Mouse (Mus musculus) NIH3T3 (cell line): ENCODE data around the gene Neurod4.
A peak's percentile ranks its signal among the peaks of the same experiment; 100 is the strongest.

Source experiments
- DNase-seq: peaks from one replicate; pipeline ENCODE4 v3.0.0-alpha.2; 2012; ENCODE audit warnings: low read depth

Gene Neurod4

DNA sequence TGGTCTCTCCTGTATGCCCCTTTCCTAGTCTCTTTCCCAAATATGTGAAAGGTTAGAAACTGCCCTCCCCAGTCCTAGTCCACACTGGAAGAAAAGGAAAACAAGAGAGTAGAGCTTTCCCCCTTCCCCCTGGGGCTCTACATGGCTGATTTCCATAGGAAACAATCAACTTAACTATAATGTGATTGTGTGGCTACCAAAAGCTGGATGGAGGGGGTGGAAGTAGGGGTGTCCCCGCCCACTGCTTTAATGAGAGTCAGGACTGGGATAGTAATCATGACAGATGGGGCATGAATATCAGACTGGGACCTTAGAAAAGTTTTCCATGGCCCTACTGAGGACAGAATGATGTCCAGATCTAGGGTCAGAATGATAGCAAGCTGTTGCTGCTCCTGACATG is 45.5 kb downstream of the Neurod4 start:
- DNase-seq: no peak

DNA sequence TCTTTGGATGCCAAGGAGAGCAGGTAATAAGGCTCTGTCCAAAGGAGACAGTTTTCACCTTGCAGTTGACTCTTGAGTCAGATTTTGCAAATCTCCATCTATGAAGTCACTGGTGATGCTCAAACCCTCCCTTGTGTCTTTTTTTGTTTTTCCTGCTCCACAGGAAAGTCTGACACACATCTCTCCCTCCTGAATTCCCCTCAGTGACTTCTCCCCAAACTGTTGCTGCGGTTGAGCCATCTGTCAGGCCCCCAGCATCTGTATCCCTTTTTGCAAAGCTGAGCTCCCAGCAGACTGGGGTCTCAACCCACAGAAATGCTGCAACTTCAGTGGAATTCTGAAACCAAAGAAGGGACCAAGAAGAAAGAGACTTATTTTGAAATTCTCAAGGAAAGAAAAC is 47.9 kb downstream of the Neurod4 start:
- DNase-seq: no peak

DNA sequence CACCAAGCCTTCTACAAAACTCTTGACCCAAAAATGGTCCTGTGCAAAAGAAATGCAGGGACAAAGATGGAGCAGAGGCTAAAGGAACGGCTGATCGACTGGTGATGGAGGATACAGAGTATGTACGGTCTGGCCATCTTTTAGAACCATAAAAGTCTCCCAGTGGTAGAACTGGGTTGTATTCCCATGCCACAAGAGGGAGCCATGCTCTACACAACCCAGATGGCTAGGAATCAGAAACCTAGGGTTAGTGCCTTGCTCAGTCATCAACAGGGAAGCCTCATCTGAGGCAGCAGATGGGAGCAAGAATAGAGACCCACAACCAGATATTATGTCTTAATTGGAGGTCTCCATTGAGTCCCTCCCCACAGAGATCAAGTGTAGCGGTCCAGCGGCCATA is 50.5 kb downstream of the Neurod4 start:
- DNase-seq: peak; percentile 7

DNA sequence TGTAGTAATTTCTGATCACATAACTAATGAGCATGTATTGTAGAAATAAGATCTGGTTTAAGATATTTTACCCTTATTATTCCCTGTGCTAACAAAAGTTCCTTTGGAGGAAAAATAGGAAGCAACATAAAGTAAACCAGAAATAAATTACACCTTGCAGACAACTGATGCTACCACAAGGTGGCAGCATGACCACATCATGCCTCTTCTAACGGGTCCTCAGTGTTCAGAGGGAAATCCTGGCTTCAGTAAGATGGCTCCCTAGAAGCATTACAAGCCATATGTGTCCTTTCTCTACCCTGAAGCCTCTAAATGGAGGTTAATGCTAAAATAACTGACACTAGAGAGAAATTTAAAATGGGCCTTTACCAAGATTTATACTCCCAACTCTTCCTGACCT is 51.8 kb downstream of the Neurod4 start:
- DNase-seq: peak; percentile 82

DNA sequence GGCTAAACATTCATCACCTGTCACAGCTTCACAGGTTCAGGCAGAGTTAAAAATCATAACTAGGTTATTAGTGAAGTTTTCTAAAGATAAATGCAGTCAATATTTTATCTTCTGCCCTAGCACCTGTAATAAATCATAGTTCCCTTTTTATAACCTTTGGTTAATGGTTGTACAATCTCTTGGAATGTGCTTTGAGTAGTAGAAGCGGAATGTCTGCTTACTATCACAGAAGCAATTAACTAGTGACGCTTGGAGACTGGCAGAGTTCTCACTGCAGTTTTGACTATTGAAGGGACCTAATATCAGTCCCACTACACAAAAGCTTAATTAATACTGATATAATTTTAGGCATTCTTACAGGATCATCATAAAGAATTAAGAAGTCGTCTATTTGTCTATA is 55.0 kb downstream of the Neurod4 start:
- DNase-seq: no peak
